In genomic region chr14:30019792-30020575, GRCm38 (mm10) we compare ENCODE assay signal across 22 mouse cellular contexts. TPM values are rescaled to one million over a fixed set of nuclear protein-coding genes. Genes with fewer than 3 reads are reported as not detected.
DNase-seq lines count a peak whose midpoint lies in the region; ATAC-seq and TF ChIP-seq lines count a peak whose summit lies in the region.
"Had no signal": no experiment of that assay in that cellular context is flagged by ENCODE, and none has a peak within 500 bp of the region (broad histone marks: within the 10 kb centered on the region; RNA-seq: fewer than 3 reads in every experiment).

No protein-coding gene starts in this region.

- peak overlapping the region; percentile 98 for H3K27ac ChIP-seq in kidney, adult 2 months (ENCODE audit: insufficient read depth, low read depth, low read length)
- H3K27ac ChIP-seq: embryonic facial prominence, embryonic 10.5 days; heart, adult 2 months; hindbrain, embryonic 15.5 days had no signal

- TF ChIP-seq POLR2A in kidney, adult 2 months (IDR thresholded peaks at IDR 0.05; ENCODE audit: low read depth, low read length): no peak

- H3K27me3 ChIP-seq in kidney, adult 2 months (replicated peaks; ENCODE audit: control insufficient read depth, insufficient read depth, low read length): no peaks in the 10 kb centered on the region
- H3K27me3 ChIP-seq: hindbrain, embryonic 15.5 days had no signal

- TF ChIP-seq CTCF in kidney, adult 2 months (conservative IDR thresholded peaks at IDR 0.05; ENCODE audit: insufficient read depth, insufficient read length, low read depth, low read length): no peak

- 39% methylated on average over 9 of the region's 9 CpGs for WGBS in kidney, adult 2 months

- DNase-seq in kidney, adult 2 months: peak; percentile 36
- DNase-seq in kidney, adult 9 months: no peak
- DNase-seq in thymus, postnatal 4 days: peak; percentile 42
- no peak for DNase-seq in thymus, postnatal 10 days (ENCODE audit: low spot score in 2 of 2)
- no peak for DNase-seq in left cerebral cortex, adult 8-10 months (ENCODE audit: low spot score in 2 of 2)
- DNase-seq in gastrocnemius, postnatal 4 days (ENCODE audit: low spot score in 2 of 2): no peak
- DNase-seq in gastrocnemius, adult 18-20 months (ENCODE audit: low spot score): no peak
- DNase-seq: adrenal gland, adult 8-10 months; adrenal gland, postnatal 36 days; cerebellum, adult 11-12 months; cerebellum, adult 9-10 months; cerebellum, postnatal 36 days; gastrocnemius, postnatal 36 days; heart, adult 2 months; heart, postnatal 36 days had no signal

- peak; percentile 50 for ATAC-seq in common myeloid progenitor, adult 5-6 weeks (replicated peaks; ENCODE audit: low read depth, poor library complexity, severe bottlenecking)
- ATAC-seq: forebrain, embryonic 14.5 days had no signal

- no peaks in the 10 kb centered on the region for H3K36me3 ChIP-seq in kidney, adult 2 months (ENCODE audit: control insufficient read depth, insufficient read depth, low read length)
- H3K36me3 ChIP-seq: embryonic facial prominence, embryonic 10.5 days; heart, embryonic 12.5 days; hindbrain, embryonic 15.5 days had no signal

- H3K4me3 ChIP-seq in kidney, adult 2 months (ENCODE audit: insufficient read depth, low read depth, low read length): no peak overlapping the region
- H3K4me3 ChIP-seq: embryonic facial prominence, embryonic 10.5 days; heart, adult 2 months; heart, embryonic 12.5 days; hindbrain, embryonic 15.5 days had no signal

- H3K4me1 ChIP-seq in kidney, adult 2 months (ENCODE audit: control insufficient read depth, insufficient read depth, low read length): peaks cover 55% of the 10 kb centered on the region
- H3K4me1 ChIP-seq: heart, embryonic 12.5 days; hindbrain, embryonic 15.5 days had no signal

RNA-seq across cellular contexts. Expression of gene Chdh, which starts 11.2 kb away (rescaled TPM):
- polyA plus RNA-seq in kidney, adult 2 months (2012; rRNA removed): 112 and 135 TPM in 2 replicates
- 37.0 and 38.1 TPM in 2 replicates for total RNA-seq in common myeloid progenitor, adult 5-6 weeks (2017)
- total RNA-seq in left cerebral cortex, adult 8-10 months (2022): 1 to 10 TPM; 2.5 to 3.9 (median 3.1) TPM
- under 1 TPM; 0.32 to 0.54 TPM for total RNA-seq in gastrocnemius, postnatal 4 days (2021)
- total RNA-seq in gastrocnemius, adult 18-20 months (2021): under 1 TPM; 0.36 to 0.37 TPM
- polyA plus RNA-seq: forebrain, embryonic 14.5 days; heart, postnatal 0 days; hindbrain, embryonic 11.5 days had no signal

RNA-seq across cellular contexts. Expression of gene Il17rb, which starts 11.3 kb away (rescaled TPM):
- 6.7 and 7.3 TPM in 2 replicates for polyA plus RNA-seq in kidney, adult 2 months (2012; rRNA removed)
- total RNA-seq in common myeloid progenitor, adult 5-6 weeks (2017): 2.9 and 3.9 TPM in 2 replicates
- total RNA-seq in left cerebral cortex, adult 8-10 months (2022): 1 to 10 TPM; 1.3 to 1.9 (median 1.6) TPM
- under 1 TPM in 1 of 2 experiments, not detected in 1; 0.12 TPM for total RNA-seq in gastrocnemius, postnatal 4 days (2021)
- under 1 TPM in 1 of 2 experiments, not detected in 1; 0.09 TPM for total RNA-seq in gastrocnemius, adult 18-20 months (2021)
- total RNA-seq: gastrocnemius, postnatal 36 days; heart, adult 2 months; heart, postnatal 36 days had no signal

RNA-seq across cellular contexts. Expression of gene Actr8, which starts 41.8 kb away (rescaled TPM):
- 20.1 and 22.2 TPM in 2 replicates for polyA plus RNA-seq in kidney, adult 2 months (2012; rRNA removed)
- total RNA-seq in common myeloid progenitor, adult 5-6 weeks (2017): 25.1 and 41.0 TPM in 2 replicates
- 10 to 100 TPM; 81.1 to 94.3 (median 86.4) TPM for total RNA-seq in left cerebral cortex, adult 8-10 months (2022)
- total RNA-seq in gastrocnemius, postnatal 4 days (2021): 10 to 100 TPM; 40.1 to 46.9 TPM
- 10 to 100 TPM; 31.1 to 33.4 TPM for total RNA-seq in gastrocnemius, adult 18-20 months (2021)

RNA-seq across cellular contexts. Expression of gene Selenok, which starts 51.9 kb away (rescaled TPM):
- polyA plus RNA-seq in kidney, adult 2 months (2012; rRNA removed): 49.4 and 68.3 TPM in 2 replicates
- total RNA-seq in common myeloid progenitor, adult 5-6 weeks (2017): 155 and 175 TPM in 2 replicates
- 100 to 1,000 TPM; 115 to 127 (median 122) TPM for total RNA-seq in left cerebral cortex, adult 8-10 months (2022)
- 10 to 100 TPM; 64.8 to 70.6 TPM for total RNA-seq in gastrocnemius, postnatal 4 days (2021)
- total RNA-seq in gastrocnemius, adult 18-20 months (2021): 10 to 100 TPM; 74.9 to 96.6 TPM

Comparison
In these comparisons a context has a peak if more than half of its experiments do, and no peak if none do; other contexts are left out.
1. DNase-seq: peak in kidney, adult 2 months (single experiment) and thymus, postnatal 4 days (single experiment); none in kidney, adult 9 months (single experiment), thymus, postnatal 10 days (0 of 2), left cerebral cortex, adult 8-10 months (0 of 2), gastrocnemius, postnatal 4 days (0 of 2) and gastrocnemius, adult 18-20 months (single experiment).